Mouse (Mus musculus): ENCODE results near the gene Gzmm. TPM values are rescaled to one million over a fixed set of nuclear protein-coding genes. Genes with fewer than 3 reads are reported as not detected.

Gzmm gene
- polyA plus RNA-seq, 2 experiments: 0.66 to 1.1 TPM

- peaks cover 28% of the 10 kb centered on the region for H3K9me3 ChIP-seq (ENCODE audit: control insufficient read depth, low read length)
- H3K27me3 ChIP-seq (ENCODE audit: control insufficient read depth, insufficient read depth, low read length): no peaks in the 10 kb centered on the region
- peaks cover 4% of the 10 kb centered on the region; the same call in 1 of the 2 replicates for H3K4me1 ChIP-seq (ENCODE audit: control insufficient read depth, insufficient read depth, low read length)
- no peak for TF ChIP-seq POLR2A (IDR thresholded peaks at IDR 0.05; ENCODE audit: borderline replicate concordance, extremely low read depth, insufficient read depth, insufficient read length)
- no peak overlapping the region for H3K4me3 ChIP-seq (replicated peaks; ENCODE audit: low read length)
- H3K4me2 ChIP-seq (replicated peaks; ENCODE audit: low read depth, low read length, severe bottlenecking): no peak overlapping the region
- H3K36me3 ChIP-seq (ENCODE audit: control insufficient read depth, insufficient read depth, low read length): peaks cover 55% of the 10 kb centered on the region
- ATAC-seq (ENCODE audit: low FRiP score, low read depth) (no peak), DNase-seq (ENCODE audit: low spot score) (no peak)
- no peak overlapping the region for H3K9ac ChIP-seq (ENCODE audit: low read depth, low read length, severe bottlenecking)
- WGBS: 91% methylated on average over 15 of the region's 15 CpGs
- no peak overlapping the region for H3K27ac ChIP-seq (replicated peaks; ENCODE audit: low read depth, low read length)
Observed at GRCm38 (mm10) chr10:79743650-79744365, 55.0 kb downstream of the Gzmm start.

Other genes with a start within 250 kb of the Gzmm start
- gene Vmn2r83, start 220.3 kb upstream of the Gzmm start, polyA plus RNA-seq (2012; rRNA removed): not detected in 2 replicates
- gene Vmn2r83, start 220.3 kb upstream of the Gzmm start, polyA plus RNA-seq (2014; fragmentation: Nextera tagmentation; extraction: Ambion mirVana): not detected in 2 replicates
- 15.9 and 21.9 TPM in 2 replicates for gene Plpp2, start 155.2 kb upstream of the Gzmm start, polyA plus RNA-seq (2012; rRNA removed)
- gene Plpp2, start 155.2 kb upstream of the Gzmm start, polyA plus RNA-seq (2014; fragmentation: Nextera tagmentation; extraction: Ambion mirVana): 26.1 and 27.7 TPM in 2 replicates
- 162 and 237 TPM in 2 replicates for gene Mier2, start 133.8 kb upstream of the Gzmm start, polyA plus RNA-seq (2012; rRNA removed)
- 56.5 and 69.8 TPM in 2 replicates for gene Mier2, start 133.8 kb upstream of the Gzmm start, polyA plus RNA-seq (2014; fragmentation: Nextera tagmentation; extraction: Ambion mirVana)
- not detected in 2 replicates for gene Theg, start 101.7 kb upstream of the Gzmm start, polyA plus RNA-seq (2012; rRNA removed)
- not detected in 2 replicates for gene Theg, start 101.7 kb upstream of the Gzmm start, polyA plus RNA-seq (2014; fragmentation: Nextera tagmentation; extraction: Ambion mirVana)
- 1.0 and 1.2 TPM in 2 replicates for gene C2cd4c, start 75.0 kb upstream of the Gzmm start, polyA plus RNA-seq (2012; rRNA removed)
- gene C2cd4c, start 75.0 kb upstream of the Gzmm start, polyA plus RNA-seq (2014; fragmentation: Nextera tagmentation; extraction: Ambion mirVana): not detected in 2 replicates
- gene Shc2, start 51.1 kb upstream of the Gzmm start, polyA plus RNA-seq (2012; rRNA removed): 30.2 and 33.0 TPM in 2 replicates
- gene Shc2, start 51.1 kb upstream of the Gzmm start, polyA plus RNA-seq (2014; fragmentation: Nextera tagmentation; extraction: Ambion mirVana): 9.0 and 10.1 TPM in 2 replicates
- gene Odf3l2, start 43.3 kb upstream of the Gzmm start, polyA plus RNA-seq (2012; rRNA removed): 0.14 and 0.22 TPM in 2 replicates
- 0.15 TPM in 1 of 2 replicates, not detected in the other for gene Odf3l2, start 43.3 kb upstream of the Gzmm start, polyA plus RNA-seq (2014; fragmentation: Nextera tagmentation; extraction: Ambion mirVana)
- 5.0 and 8.4 TPM in 2 replicates for gene Madcam1, start 24.5 kb upstream of the Gzmm start, polyA plus RNA-seq (2012; rRNA removed)
- gene Madcam1, start 24.5 kb upstream of the Gzmm start, polyA plus RNA-seq (2014; fragmentation: Nextera tagmentation; extraction: Ambion mirVana): 8.2 and 11.5 TPM in 2 replicates
- 44.6 and 57.4 TPM in 2 replicates for gene Tpgs1, start 19.7 kb upstream of the Gzmm start, polyA plus RNA-seq (2012; rRNA removed)
- gene Tpgs1, start 19.7 kb upstream of the Gzmm start, polyA plus RNA-seq (2014; fragmentation: Nextera tagmentation; extraction: Ambion mirVana): 66.0 and 67.0 TPM in 2 replicates
- gene Cdc34, start 6.8 kb upstream of the Gzmm start, polyA plus RNA-seq (2012; rRNA removed): 138 and 156 TPM in 2 replicates
- gene Cdc34, start 6.8 kb upstream of the Gzmm start, polyA plus RNA-seq (2014; fragmentation: Nextera tagmentation; extraction: Ambion mirVana): 106 and 110 TPM in 2 replicates
- gene Bsg, start 15.5 kb downstream of the Gzmm start, polyA plus RNA-seq (2012; rRNA removed): 763 and 866 TPM in 2 replicates
- 805 and 825 TPM in 2 replicates for gene Bsg, start 15.5 kb downstream of the Gzmm start, polyA plus RNA-seq (2014; fragmentation: Nextera tagmentation; extraction: Ambion mirVana)
- gene Hcn2, start 27.6 kb downstream of the Gzmm start, polyA plus RNA-seq (2012; rRNA removed): 0.70 and 1.3 TPM in 2 replicates
- 0.18 and 0.21 TPM in 2 replicates for gene Hcn2, start 27.6 kb downstream of the Gzmm start, polyA plus RNA-seq (2014; fragmentation: Nextera tagmentation; extraction: Ambion mirVana)
- 64.1 and 75.3 TPM in 2 replicates for gene Polrmt, start 57.6 kb downstream of the Gzmm start, polyA plus RNA-seq (2012; rRNA removed)
- 33.4 and 36.6 TPM in 2 replicates for gene Polrmt, start 57.6 kb downstream of the Gzmm start, polyA plus RNA-seq (2014; fragmentation: Nextera tagmentation; extraction: Ambion mirVana)
- gene Fgf22, start 66.1 kb downstream of the Gzmm start, polyA plus RNA-seq (2012; rRNA removed): 0.13 and 0.22 TPM in 2 replicates
- gene Fgf22, start 66.1 kb downstream of the Gzmm start, polyA plus RNA-seq (2014; fragmentation: Nextera tagmentation; extraction: Ambion mirVana): 0.21 and 0.80 TPM in 2 replicates
- 176 and 229 TPM in 2 replicates for gene Rnf126, start 77.9 kb downstream of the Gzmm start, polyA plus RNA-seq (2012; rRNA removed)
- gene Rnf126, start 77.9 kb downstream of the Gzmm start, polyA plus RNA-seq (2014; fragmentation: Nextera tagmentation; extraction: Ambion mirVana): 100 and 103 TPM in 2 replicates
- gene Fstl3, start 88.3 kb downstream of the Gzmm start, polyA plus RNA-seq (2012; rRNA removed): 11.6 and 14.7 TPM in 2 replicates
- 9.0 and 9.5 TPM in 2 replicates for gene Fstl3, start 88.3 kb downstream of the Gzmm start, polyA plus RNA-seq (2014; fragmentation: Nextera tagmentation; extraction: Ambion mirVana)
- 0.04 and 0.06 TPM in 2 replicates for gene Prss57, start 101.9 kb downstream of the Gzmm start, polyA plus RNA-seq (2012; rRNA removed)
- not detected in 2 replicates for gene Prss57, start 101.9 kb downstream of the Gzmm start, polyA plus RNA-seq (2014; fragmentation: Nextera tagmentation; extraction: Ambion mirVana)
- gene Palm, start 104.6 kb downstream of the Gzmm start, polyA plus RNA-seq (2012; rRNA removed): 55.8 and 72.7 TPM in 2 replicates
- 76.2 and 83.8 TPM in 2 replicates for gene Palm, start 104.6 kb downstream of the Gzmm start, polyA plus RNA-seq (2014; fragmentation: Nextera tagmentation; extraction: Ambion mirVana)
- 0.41 and 0.50 TPM in 2 replicates for gene Misp, start 132.0 kb downstream of the Gzmm start, polyA plus RNA-seq (2012; rRNA removed)
- gene Misp, start 132.0 kb downstream of the Gzmm start, polyA plus RNA-seq (2014; fragmentation: Nextera tagmentation; extraction: Ambion mirVana): 0.54 and 1.2 TPM in 2 replicates
- gene Ptbp1, start 165.4 kb downstream of the Gzmm start, polyA plus RNA-seq (2012; rRNA removed): 536 and 644 TPM in 2 replicates
- gene Ptbp1, start 165.4 kb downstream of the Gzmm start, polyA plus RNA-seq (2014; fragmentation: Nextera tagmentation; extraction: Ambion mirVana): 262 and 279 TPM in 2 replicates
- gene Prtn3, start 185.5 kb downstream of the Gzmm start, polyA plus RNA-seq (2012; rRNA removed): 10.3 and 17.3 TPM in 2 replicates
- 5.9 and 8.2 TPM in 2 replicates for gene Prtn3, start 185.5 kb downstream of the Gzmm start, polyA plus RNA-seq (2014; fragmentation: Nextera tagmentation; extraction: Ambion mirVana)
- 220 and 326 TPM in 2 replicates for gene Plppr3, start 185.6 kb downstream of the Gzmm start, polyA plus RNA-seq (2012; rRNA removed)
- 61.5 and 79.7 TPM in 2 replicates for gene Plppr3, start 185.6 kb downstream of the Gzmm start, polyA plus RNA-seq (2014; fragmentation: Nextera tagmentation; extraction: Ambion mirVana)
- 0.35 and 1.8 TPM in 2 replicates for gene Elane, start 197.2 kb downstream of the Gzmm start, polyA plus RNA-seq (2012; rRNA removed)
- gene Elane, start 197.2 kb downstream of the Gzmm start, polyA plus RNA-seq (2014; fragmentation: Nextera tagmentation; extraction: Ambion mirVana): 0.62 and 1.2 TPM in 2 replicates
- 1.1 and 2.3 TPM in 2 replicates for gene Cfd, start 201.8 kb downstream of the Gzmm start, polyA plus RNA-seq (2012; rRNA removed)
- not detected in 2 replicates for gene Cfd, start 201.8 kb downstream of the Gzmm start, polyA plus RNA-seq (2014; fragmentation: Nextera tagmentation; extraction: Ambion mirVana)
- 54.6 and 73.8 TPM in 2 replicates for gene Med16, start 219.9 kb downstream of the Gzmm start, polyA plus RNA-seq (2012; rRNA removed)
- 33.4 and 38.3 TPM in 2 replicates for gene Med16, start 219.9 kb downstream of the Gzmm start, polyA plus RNA-seq (2014; fragmentation: Nextera tagmentation; extraction: Ambion mirVana)
- gene Gm26602, start 221.8 kb downstream of the Gzmm start, polyA plus RNA-seq (2012; rRNA removed): not detected in 2 replicates
- gene Gm26602, start 221.8 kb downstream of the Gzmm start, polyA plus RNA-seq (2014; fragmentation: Nextera tagmentation; extraction: Ambion mirVana): 6.6 TPM in 1 of 2 replicates, not detected in the other
- gene Kiss1r, start 228.0 kb downstream of the Gzmm start, polyA plus RNA-seq (2012; rRNA removed): 2.5 and 2.8 TPM in 2 replicates
- gene Kiss1r, start 228.0 kb downstream of the Gzmm start, polyA plus RNA-seq (2014; fragmentation: Nextera tagmentation; extraction: Ambion mirVana): 0.17 and 0.26 TPM in 2 replicates
- 158 and 219 TPM in 2 replicates for gene R3hdm4, start 232.2 kb downstream of the Gzmm start, polyA plus RNA-seq (2012; rRNA removed)
- gene R3hdm4, start 232.2 kb downstream of the Gzmm start, polyA plus RNA-seq (2014; fragmentation: Nextera tagmentation; extraction: Ambion mirVana): 141 and 152 TPM in 2 replicates
- 8.6 and 12.6 TPM in 2 replicates for gene Arid3a, start 238.0 kb downstream of the Gzmm start, polyA plus RNA-seq (2012; rRNA removed)
- 4.8 and 5.0 TPM in 2 replicates for gene Arid3a, start 238.0 kb downstream of the Gzmm start, polyA plus RNA-seq (2014; fragmentation: Nextera tagmentation; extraction: Ambion mirVana)

Measured in limb, embryonic 14.5 days (tissue).